ENCODE assay signal across 19 mouse cellular contexts in genomic region chr6:121401826-121402660, GRCm38 (mm10). TPM values are rescaled to one million over a fixed set of nuclear protein-coding genes. Genes with fewer than 3 reads are reported as not detected.
A peak's percentile ranks its signal among the peaks of the same experiment; 100 is the strongest.
DNase-seq lines count a peak whose midpoint lies in the region; ATAC-seq and TF ChIP-seq lines count a peak whose summit lies in the region.
"Had no signal": no experiment of that assay in that cellular context is flagged by ENCODE, and none has a peak within 500 bp of the region (broad histone marks: within the 10 kb centered on the region; RNA-seq: fewer than 3 reads in every experiment).

No protein-coding gene starts in this region.

- TF ChIP-seq EP300 in stomach, postnatal 0 days (optimal IDR thresholded peaks at IDR 0.05), result no peak

- H3K9ac ChIP-seq in midbrain, embryonic 11.5 days (ENCODE audit: low read length), result no peak overlapping the region
- H3K9ac ChIP-seq in forebrain, postnatal 0 days, result no peak overlapping the region
- H3K9ac ChIP-seq in midbrain, embryonic 15.5 days, result no peak overlapping the region
- no peak overlapping the region for H3K9ac ChIP-seq in stomach, postnatal 0 days (ENCODE audit: low read length)
- H3K9ac ChIP-seq: embryonic facial prominence, embryonic 15.5 days; limb, embryonic 12.5 days; liver, embryonic 13.5 days had no signal

- no peaks in the 10 kb centered on the region for H3K4me1 ChIP-seq in midbrain, embryonic 11.5 days (ENCODE audit: control insufficient read depth, insufficient read depth, low read length)
- no peaks in the 10 kb centered on the region for H3K4me1 ChIP-seq in midbrain, embryonic 10.5 days
- H3K4me1 ChIP-seq in forebrain, postnatal 0 days (ENCODE audit: insufficient read depth), result peaks cover 11% of the 10 kb centered on the region; the same call in 1 of the 2 replicates
- peaks cover 11% of the 10 kb centered on the region for H3K4me1 ChIP-seq in midbrain, embryonic 15.5 days
- no peaks in the 10 kb centered on the region for H3K4me1 ChIP-seq in stomach, postnatal 0 days (replicated peaks; ENCODE audit: control insufficient read depth, insufficient read depth)
- H3K4me1 ChIP-seq: embryonic facial prominence, embryonic 15.5 days; limb, embryonic 12.5 days; liver, embryonic 13.5 days; megakaryocyte, embryonic 14.5 days had no signal

- no peak for TF ChIP-seq CTCF in forebrain, postnatal 0 days (IDR thresholded peaks at IDR 0.05; ENCODE audit: low read depth)
- no peak for TF ChIP-seq CTCF in stomach, postnatal 0 days (IDR thresholded peaks at IDR 0.05; ENCODE audit: low read depth)

- H3K4me2 ChIP-seq in midbrain, embryonic 11.5 days, result no peak overlapping the region
- H3K4me2 ChIP-seq in forebrain, postnatal 0 days (ENCODE audit: low read depth), result no peak overlapping the region
- H3K4me2 ChIP-seq in midbrain, embryonic 15.5 days, result no peak overlapping the region
- H3K4me2 ChIP-seq in stomach, postnatal 0 days (replicated peaks; ENCODE audit: low read depth), result no peak overlapping the region
- H3K4me2 ChIP-seq: embryonic facial prominence, embryonic 15.5 days; limb, embryonic 12.5 days; liver, embryonic 13.5 days had no signal

- H3K4me3 ChIP-seq in midbrain, embryonic 11.5 days (ENCODE audit: low read depth, low read length), result no peak overlapping the region
- no peak overlapping the region for H3K4me3 ChIP-seq in midbrain, embryonic 10.5 days
- H3K4me3 ChIP-seq in forebrain, postnatal 0 days (ENCODE audit: low read depth, low read length), result no peak overlapping the region
- no peak overlapping the region for H3K4me3 ChIP-seq in midbrain, embryonic 15.5 days
- H3K4me3 ChIP-seq in stomach, postnatal 0 days (ENCODE audit: low read depth, low read length), result no peak overlapping the region
- H3K4me3 ChIP-seq: embryonic facial prominence, embryonic 15.5 days; gastrocnemius, adult 2 months; limb, embryonic 12.5 days; liver, embryonic 13.5 days; megakaryocyte, embryonic 14.5 days had no signal

- 89% methylated on average over 14 of the region's 14 CpGs for WGBS in midbrain, embryonic 11.5 days
- WGBS in midbrain, embryonic 10.5 days, result 92% methylated on average over 14 of the region's 14 CpGs
- 66% methylated on average over 14 of the region's 14 CpGs for WGBS in forebrain, postnatal 0 days
- 68% methylated on average over 14 of the region's 14 CpGs for WGBS in midbrain, embryonic 15.5 days
- WGBS in stomach, postnatal 0 days, result 83% methylated on average over 14 of the region's 14 CpGs

- H3K27me3 ChIP-seq in midbrain, embryonic 11.5 days (ENCODE audit: control insufficient read depth, insufficient read depth, low read length), result no peaks in the 10 kb centered on the region
- no peaks in the 10 kb centered on the region for H3K27me3 ChIP-seq in midbrain, embryonic 10.5 days (ENCODE audit: low read depth, poor library complexity, severe bottlenecking)
- no peaks in the 10 kb centered on the region for H3K27me3 ChIP-seq in forebrain, postnatal 0 days (ENCODE audit: insufficient read depth, low read length)
- no peaks in the 10 kb centered on the region for H3K27me3 ChIP-seq in midbrain, embryonic 15.5 days (replicated peaks)
- H3K27me3 ChIP-seq in stomach, postnatal 0 days (ENCODE audit: control insufficient read depth, insufficient read depth, low read length), result no peaks in the 10 kb centered on the region
- H3K27me3 ChIP-seq: embryonic facial prominence, embryonic 15.5 days; liver, embryonic 13.5 days had no signal

- no peak for ATAC-seq in midbrain, embryonic 11.5 days (ENCODE audit: low FRiP score)
- ATAC-seq in forebrain, postnatal 0 days, result peak; percentile 73
- ATAC-seq in midbrain, embryonic 15.5 days (replicated peaks), result peak; percentile 68
- ATAC-seq in stomach, postnatal 0 days (ENCODE audit: low FRiP score, low TSS enrichment), result no peak

- peak; percentile 77 for DNase-seq in midbrain, embryonic 11.5 days (ENCODE audit: low spot score, missing footprints)
- DNase-seq in midbrain, embryonic 10.5 days (ENCODE audit: low spot score), result no peak
- DNase-seq in forebrain, postnatal 0 days, result peak; percentile 30
- no peak for DNase-seq in stomach, postnatal 0 days (ENCODE audit: low spot score)
- no peak for DNase-seq in lung, postnatal 4 days
- DNase-seq in ovary, postnatal 10 days (ENCODE audit: low spot score), result no peak
- DNase-seq: embryo, embryonic 11 days; gastrocnemius, adult 2 months; kidney, adult 9 months; kidney, postnatal 4 days; liver, embryonic 13.5 days; right cerebral cortex, postnatal 4 days had no signal

- no peaks in the 10 kb centered on the region for H3K9me3 ChIP-seq in midbrain, embryonic 11.5 days (ENCODE audit: control insufficient read depth, low read length)
- H3K9me3 ChIP-seq in midbrain, embryonic 10.5 days (replicated peaks), result no peaks in the 10 kb centered on the region
- H3K9me3 ChIP-seq in forebrain, postnatal 0 days (ENCODE audit: low read length), result no peaks in the 10 kb centered on the region
- H3K9me3 ChIP-seq in midbrain, embryonic 15.5 days, result no peaks in the 10 kb centered on the region
- H3K9me3 ChIP-seq in stomach, postnatal 0 days (ENCODE audit: control insufficient read depth, low read length), result no peaks in the 10 kb centered on the region
- H3K9me3 ChIP-seq: embryonic facial prominence, embryonic 15.5 days; limb, embryonic 12.5 days; liver, embryonic 13.5 days had no signal

- no peak overlapping the region for H3K27ac ChIP-seq in midbrain, embryonic 11.5 days (ENCODE audit: low read depth, low read length)
- H3K27ac ChIP-seq in midbrain, embryonic 10.5 days (replicated peaks), result no peak overlapping the region
- no peak overlapping the region for H3K27ac ChIP-seq in forebrain, postnatal 0 days (ENCODE audit: low read depth, low read length)
- H3K27ac ChIP-seq in midbrain, embryonic 15.5 days, result peak overlapping the region; percentile 72
- no peak overlapping the region for H3K27ac ChIP-seq in stomach, postnatal 0 days (replicated peaks)
- H3K27ac ChIP-seq: embryonic facial prominence, embryonic 15.5 days; gastrocnemius, adult 2 months; limb, embryonic 12.5 days; liver, embryonic 13.5 days had no signal

- H3K36me3 ChIP-seq in midbrain, embryonic 11.5 days (ENCODE audit: control insufficient read depth, insufficient read depth, low read length), result no peaks in the 10 kb centered on the region
- no peaks in the 10 kb centered on the region for H3K36me3 ChIP-seq in midbrain, embryonic 10.5 days
- no peaks in the 10 kb centered on the region for H3K36me3 ChIP-seq in forebrain, postnatal 0 days (ENCODE audit: insufficient read depth)
- no peaks in the 10 kb centered on the region for H3K36me3 ChIP-seq in midbrain, embryonic 15.5 days (replicated peaks)
- H3K36me3 ChIP-seq in stomach, postnatal 0 days (ENCODE audit: control insufficient read depth, insufficient read depth, low read length), result no peaks in the 10 kb centered on the region
- H3K36me3 ChIP-seq: embryonic facial prominence, embryonic 15.5 days; limb, embryonic 12.5 days; liver, embryonic 13.5 days had no signal

RNA-seq across cellular contexts. Expression of gene Slc6a12, which starts 59.2 kb away (rescaled TPM):
- 0.22 TPM in 1 of 2 replicates, not detected in the other for polyA plus RNA-seq in midbrain, embryonic 11.5 days (2014; fragmentation: Nextera tagmentation; extraction: Ambion mirVana)
- polyA plus RNA-seq in midbrain, embryonic 10.5 days (2016; fragmentation: Nextera tagmentation; extraction: Ambion mirVana), result 0.10 TPM in 1 of 2 replicates, not detected in the other
- 5.0 and 5.6 TPM in 2 replicates for total RNA-seq in forebrain, postnatal 0 days (2014; rRNA removed)
- polyA plus RNA-seq in forebrain, postnatal 0 days (2015; fragmentation: Nextera tagmentation; extraction: Ambion mirVana), result 2.1 and 2.8 TPM in 2 replicates
- polyA plus RNA-seq in midbrain, embryonic 15.5 days (2015; fragmentation: Nextera tagmentation; extraction: Ambion mirVana), result 2.5 and 3.3 TPM in 2 replicates
- polyA plus RNA-seq in stomach, postnatal 0 days (2015; fragmentation: Nextera tagmentation; extraction: Ambion mirVana), result 0.11 and 0.17 TPM in 2 replicates
- total RNA-seq: heart, adult 8-10 months had no signal
- polyA plus RNA-seq: embryonic facial prominence, embryonic 15.5 days; heart, postnatal 0 days; limb, embryonic 12.5 days; lung, embryonic 16.5 days had no signal

Comparison
In these comparisons a context has a peak if more than half of its experiments do, and no peak if none do; other contexts are left out.
1. ATAC-seq: peak in forebrain, postnatal 0 days (single experiment) and midbrain, embryonic 15.5 days (single experiment); none in midbrain, embryonic 11.5 days (single experiment) and stomach, postnatal 0 days (single experiment).
2. DNase-seq: peak in midbrain, embryonic 11.5 days (single experiment) and forebrain, postnatal 0 days (single experiment); none in midbrain, embryonic 10.5 days (single experiment), stomach, postnatal 0 days (single experiment), lung, postnatal 4 days (0 of 2) and ovary, postnatal 10 days (single experiment).